Mouse (Mus musculus) neural tube, embryonic 15.5 days (tissue): Measurements from ENCODE around the gene Gm10668. TPM values are rescaled to one million over a fixed set of nuclear protein-coding genes. Genes with fewer than 3 reads are reported as not detected.
"Not testable (repeated sequence)": the region's sequence is repeated elsewhere in the genome, so short reads cannot be mapped to it uniquely, and the experiment has no call there.

ENCODE experiments used
- ATAC-seq: fragments of 200-750 bp; cut with Nextera tagmentation; 2 replicates; pipeline ENCODE4 v1.8.0; 2017; ENCODE audit warnings: mild to moderate bottlenecking, moderate TSS enrichment, moderate library complexity; ENCODE audit not compliant: low FRiP score
- H3K27ac ChIP-seq: fragments of 300-500 bp; sonication (generic); replicated peaks from 2 replicates; pipeline ENCODE4 v1.5.1; 2015; ENCODE audit warnings: mild to moderate bottlenecking, inconsistent platforms
- H3K27me3 ChIP-seq: fragments of 300-500 bp; sonication (generic); replicated peaks from 2 replicates; pipeline ENCODE4 v1.6.1; 2015; ENCODE audit warnings: inconsistent platforms
- H3K36me3 ChIP-seq: fragments of 300-500 bp; sonication (generic); 2 replicates; pipeline ENCODE4 v1.6.1; 2015; ENCODE audit warnings: inconsistent platforms
- H3K4me1 ChIP-seq: fragments of 300-500 bp; sonication (generic); 2 replicates; pipeline ENCODE4 v1.6.1; 2015; ENCODE audit warnings: inconsistent platforms
- H3K4me2 ChIP-seq: fragments of 300-500 bp; sonication (generic); 2 replicates; pipeline ENCODE4 v1.6.1; 2015; ENCODE audit warnings: inconsistent platforms, mild to moderate bottlenecking, moderate library complexity
- H3K4me3 ChIP-seq: fragments of 300-500 bp; sonication (generic); replicated peaks from 2 replicates; pipeline ENCODE4 v1.5.1; 2015; ENCODE audit warnings: mild to moderate bottlenecking, inconsistent platforms
- H3K9ac ChIP-seq: fragments of 300-500 bp; sonication (generic); replicated peaks from 2 replicates; pipeline ENCODE4 v1.6.1; 2015; ENCODE audit warnings: mild to moderate bottlenecking, inconsistent platforms
- H3K9me3 ChIP-seq: fragments of 300-500 bp; sonication (generic); replicated peaks from 2 replicates; pipeline ENCODE4 v1.6.1; 2016; ENCODE audit warnings: inconsistent platforms
- WGBS: fragments of 180-500 bp; shearing (Covaris S2); methylation state at CpG from one replicate; pipeline ENCODE4 v1.1.7; 2015; ENCODE audit warnings: mixed read lengths; 5-methylcytosine and 5-hydroxymethylcytosine counted together
- polyA plus RNA-seq: library from polyadenylated mRNA; unstranded; fragments of >200 nt; fragmentation: Nextera tagmentation; extraction: Ambion mirVana; gene quantifications from 2 replicates; pipeline ENCODE4 v1.2.1, GENCODE M21; 2015

Gm10668 gene
- not detected in 2 replicates for polyA plus RNA-seq

DNA sequence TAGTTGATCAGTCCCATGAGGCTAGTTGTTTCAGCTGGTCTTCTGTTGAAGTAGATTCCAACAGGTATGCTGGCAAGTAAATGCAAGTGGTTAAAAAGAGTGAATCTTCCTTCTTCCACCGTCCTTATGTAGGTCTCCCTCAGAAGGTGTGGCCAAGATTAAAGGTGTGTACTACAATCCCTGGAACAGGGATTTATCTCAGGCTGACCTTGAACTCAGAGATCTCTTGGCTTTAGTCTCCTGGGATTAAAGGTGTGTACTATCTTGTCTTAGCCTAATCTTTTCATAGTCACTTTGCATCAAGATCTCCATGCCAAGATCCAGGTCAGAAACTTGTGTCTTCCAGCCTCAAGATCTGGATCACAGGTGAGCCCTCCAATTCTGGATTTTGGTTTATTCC lies at the start of gene Gm10668:
Gene Gm10668 (minus strand): TSS at position 101 of the 400 bp plus-strand sequence.
- H3K9me3 ChIP-seq, H3K27me3 ChIP-seq, H3K36me3 ChIP-seq, H3K4me2 ChIP-seq, ATAC-seq, H3K27ac ChIP-seq, H3K9ac ChIP-seq, H3K4me3 ChIP-seq, H3K4me1 ChIP-seq: not testable (repeated sequence)
- no CpG with 5 or more reads among the region's 1 CpGs for WGBS

DNA sequence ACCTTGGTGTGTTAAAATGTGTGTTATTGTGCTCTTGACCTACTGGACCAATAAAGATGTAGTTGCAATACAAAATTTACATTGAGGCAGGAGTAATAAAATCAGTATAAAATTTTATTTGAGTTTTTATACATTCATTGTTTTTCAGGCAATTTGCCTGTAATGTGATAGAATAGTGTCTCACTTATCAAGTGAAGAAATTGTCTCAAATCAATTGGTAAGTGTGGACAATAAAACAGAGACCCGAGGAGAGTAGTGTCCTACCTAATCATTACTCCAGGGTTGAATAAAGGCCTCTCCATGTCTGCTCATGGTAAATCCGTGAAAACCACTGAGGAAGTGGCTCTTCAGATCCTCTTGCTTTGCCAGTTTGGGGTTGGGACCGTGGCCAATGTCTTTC lies 40.5 kb upstream of the Gm10668 start, which contains the start of gene Vmn1r112:
Gene Vmn1r112 (plus strand): TSS at position 301 of the 400 bp plus-strand sequence.
- H3K36me3 ChIP-seq, H3K9me3 ChIP-seq, H3K27ac ChIP-seq, H3K4me2 ChIP-seq, H3K4me3 ChIP-seq, H3K9ac ChIP-seq, H3K27me3 ChIP-seq, ATAC-seq, H3K4me1 ChIP-seq: not testable (repeated sequence)
- WGBS, result no CpG with 5 or more reads among the region's 3 CpGs

DNA sequence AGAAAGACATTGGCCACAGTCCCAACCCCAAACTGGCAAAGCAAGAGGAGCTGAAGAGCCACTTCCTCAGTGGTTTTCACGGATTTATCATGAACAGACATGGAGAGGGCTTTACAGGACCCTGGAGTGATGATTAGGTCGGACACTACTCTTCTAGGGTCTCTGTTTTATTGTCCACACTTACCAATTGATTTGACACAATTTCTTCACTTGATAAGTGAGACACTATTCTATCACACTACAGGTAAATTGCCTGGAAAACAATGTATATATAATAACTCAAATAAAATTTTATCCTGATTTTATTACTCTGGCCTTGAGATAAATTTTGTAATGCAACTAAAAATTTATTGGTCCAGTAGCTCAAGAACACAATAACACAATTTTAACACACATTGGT lies 27.3 kb downstream of the Gm10668 start, which contains the start of gene Vmn1r111:
Gene Vmn1r111 (minus strand): TSS at position 101 of the 400 bp plus-strand sequence.
- not testable (repeated sequence) for ATAC-seq, H3K4me2 ChIP-seq, H3K27me3 ChIP-seq, H3K9me3 ChIP-seq, H3K27ac ChIP-seq, H3K4me1 ChIP-seq, H3K9ac ChIP-seq, H3K4me3 ChIP-seq, H3K36me3 ChIP-seq
- WGBS, result no CpG with 5 or more reads among the region's 2 CpGs

Other genes starting within 250 kb of the Gm10668 start
- not detected in 2 replicates for gene Vmn1r103, start 220.1 kb downstream of the Gm10668 start, polyA plus RNA-seq
- not detected in 2 replicates for gene Vmn1r104, start 196.8 kb downstream of the Gm10668 start, polyA plus RNA-seq
- gene Gm5726, start 184.9 kb downstream of the Gm10668 start, polyA plus RNA-seq, result not detected in 2 replicates
- not detected in 2 replicates for gene Gm4141, start 154.4 kb downstream of the Gm10668 start, polyA plus RNA-seq
- gene Gm4513, start 131.6 kb downstream of the Gm10668 start, polyA plus RNA-seq, result not detected in 2 replicates
- not detected in 2 replicates for gene Vmn1r107, start 61.7 kb downstream of the Gm10668 start, polyA plus RNA-seq
- not detected in 2 replicates for gene Vmn1r111, start 27.4 kb downstream of the Gm10668 start, polyA plus RNA-seq
- gene Vmn1r112, start 40.6 kb upstream of the Gm10668 start, polyA plus RNA-seq, result not detected in 2 replicates
- gene Vmn1r113, start 56.7 kb upstream of the Gm10668 start, polyA plus RNA-seq, result not detected in 2 replicates
- gene Vmn1r114, start 81.6 kb upstream of the Gm10668 start, polyA plus RNA-seq, result not detected in 2 replicates
- gene Vmn1r115, start 114.4 kb upstream of the Gm10668 start, polyA plus RNA-seq, result not detected in 2 replicates
- gene Vmn1r116, start 141.6 kb upstream of the Gm10668 start, polyA plus RNA-seq, result not detected in 2 replicates
- gene Vmn1r117, start 153.5 kb upstream of the Gm10668 start, polyA plus RNA-seq, result not detected in 2 replicates
- gene Vmn1r118, start 181.7 kb upstream of the Gm10668 start, polyA plus RNA-seq, result not detected in 2 replicates